Mouse (Mus musculus) forebrain, embryonic 12.5 days (tissue): ENCODE measurements around the gene Rab25. TPM values are rescaled to one million over a fixed set of nuclear protein-coding genes. Genes with fewer than 3 reads are reported as not detected.

Experiments used
- ATAC-seq: fragments of 200-750 bp; cut with Nextera tagmentation; 2 replicates; pipeline ENCODE4 v1.8.0; 2017; ENCODE audit warnings: moderate TSS enrichment; ENCODE audit not compliant: low FRiP score
- H3K27ac ChIP-seq: fragments of 300-500 bp; sonication (generic); 2 replicates; pipeline ENCODE4 v1.5.1; 2016; ENCODE audit warnings: mild to moderate bottlenecking
- H3K27me3 ChIP-seq: fragments of 300-500 bp; sonication (generic); 2 replicates; pipeline ENCODE4 v1.6.1; 2016; ENCODE audit warnings: mild to moderate bottlenecking
- H3K36me3 ChIP-seq: fragments of 300-500 bp; sonication (generic); replicated peaks from 2 replicates; pipeline ENCODE4 v1.6.1; 2016; ENCODE audit warnings: mild to moderate bottlenecking
- H3K4me1 ChIP-seq: fragments of 300-500 bp; sonication (generic); 2 replicates; pipeline ENCODE4 v1.6.1; 2016
- H3K4me2 ChIP-seq: fragments of 300-500 bp; sonication (generic); 2 replicates; pipeline ENCODE4 v1.6.1; 2016; ENCODE audit warnings: mild to moderate bottlenecking, moderate library complexity
- H3K4me3 ChIP-seq: fragments of 300-500 bp; sonication (generic); replicated peaks from 2 replicates; pipeline ENCODE4 v1.5.1; 2016; ENCODE audit warnings: mild to moderate bottlenecking
- H3K9ac ChIP-seq: fragments of 300-500 bp; sonication (generic); 2 replicates; pipeline ENCODE4 v1.6.1; 2016; ENCODE audit warnings: mild to moderate bottlenecking
- H3K9me3 ChIP-seq: fragments of 300-500 bp; sonication (generic); 2 replicates; pipeline ENCODE4 v1.6.1; 2016
- WGBS: fragments of 180-500 bp; shearing (Covaris S2); methylation state at CpG from one replicate; pipeline ENCODE4 v1.1.7; 2016; 5-methylcytosine and 5-hydroxymethylcytosine counted together
- polyA plus RNA-seq: library from polyadenylated mRNA; unstranded; fragments of >200 nt; fragmentation: Nextera tagmentation; extraction: Ambion mirVana; gene quantifications from 2 replicates; pipeline ENCODE4 v1.2.1, GENCODE M21; 2016

Gene Rab25
- polyA plus RNA-seq, 1 experiment from 2014 or later: 0.82 TPM

DNA sequence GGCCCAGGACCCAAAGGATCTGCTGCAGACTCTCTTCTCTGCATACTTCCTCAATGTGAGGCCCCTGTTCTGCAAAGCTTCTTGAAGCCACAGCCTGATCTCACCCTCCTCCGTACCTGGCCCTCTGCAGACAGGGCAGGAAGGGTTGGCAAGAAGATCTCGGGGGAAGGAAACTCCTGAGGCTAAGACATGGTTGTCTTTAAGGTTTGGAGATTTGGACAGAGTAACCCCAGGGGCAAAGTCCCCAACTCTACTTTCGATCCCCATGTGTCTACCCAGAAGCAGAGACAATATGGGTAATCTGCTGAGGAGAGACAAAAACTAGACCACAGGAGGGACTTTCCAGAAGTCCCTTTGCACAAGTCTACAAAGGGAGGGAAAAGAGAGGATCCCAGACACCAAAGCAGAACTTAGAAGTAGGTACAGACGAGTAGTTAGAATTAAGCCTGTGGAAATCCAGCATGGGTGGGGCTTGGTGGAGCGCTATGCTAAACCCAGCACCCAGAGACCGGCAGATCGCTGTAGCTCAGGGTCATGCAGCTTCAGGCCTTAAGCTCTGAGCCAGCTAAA is 34.5 kb downstream of the Rab25 start:
- no peaks in the 10 kb centered on the region for H3K9me3 ChIP-seq
- no peak overlapping the region for H3K27ac ChIP-seq
- H3K4me1 ChIP-seq: peaks cover 45% of the 10 kb centered on the region
- H3K4me3 ChIP-seq: no peak overlapping the region
- H3K9ac ChIP-seq: no peak overlapping the region
- 82% methylated on average over 7 of the region's 7 CpGs for WGBS
- no peak overlapping the region for H3K4me2 ChIP-seq
- ATAC-seq: no peak
- H3K36me3 ChIP-seq: no peaks in the 10 kb centered on the region
- peaks cover 6% of the 10 kb centered on the region; the same call in 1 of the 2 replicates for H3K27me3 ChIP-seq

DNA sequence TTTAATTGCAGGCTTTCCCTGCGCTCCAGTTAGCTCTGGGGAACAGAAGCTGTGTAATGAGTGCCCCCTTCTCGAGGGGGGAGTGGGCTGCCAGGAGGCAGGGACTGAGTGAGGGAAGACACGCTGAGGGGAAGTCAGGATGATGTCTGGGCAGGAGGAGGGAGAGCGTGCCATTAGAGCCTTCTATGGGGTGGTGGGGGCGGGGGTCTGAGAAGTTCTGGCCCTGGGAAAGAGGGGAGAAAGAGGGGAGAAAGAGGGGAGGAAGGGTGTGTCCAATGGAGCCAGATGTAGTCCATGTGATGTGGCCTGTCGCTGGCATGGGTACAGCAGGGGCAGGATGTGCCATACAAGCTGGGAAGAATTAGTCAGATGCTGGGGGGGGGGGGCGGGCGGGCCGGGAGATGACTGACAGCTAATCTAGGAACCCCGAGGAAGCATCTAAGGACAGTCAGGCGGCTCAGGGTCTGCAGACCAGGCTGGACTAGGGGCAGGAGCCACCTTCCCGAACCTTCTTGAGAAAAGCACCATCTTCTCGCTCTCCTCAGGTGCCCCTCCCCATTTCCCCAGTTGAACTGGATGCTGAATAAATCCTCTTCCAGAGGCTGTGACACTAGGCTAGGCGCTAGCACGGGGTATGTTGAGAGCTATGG is 35.1 kb downstream of the Rab25 start:
- H3K27me3 ChIP-seq: peaks cover 9% of the 10 kb centered on the region; the same call in 1 of the 2 replicates
- H3K9me3 ChIP-seq: no peaks in the 10 kb centered on the region
- H3K4me2 ChIP-seq: no peak overlapping the region
- no peak overlapping the region for H3K9ac ChIP-seq
- no peaks in the 10 kb centered on the region for H3K36me3 ChIP-seq
- no peak overlapping the region for H3K4me3 ChIP-seq
- 0 out of 2 replicates have a peak overlapping the region, but pooled peaks have one; percentile 38 for H3K27ac ChIP-seq
- WGBS: 46% methylated on average over 12 of the region's 15 CpGs
- H3K4me1 ChIP-seq: peaks cover 45% of the 10 kb centered on the region
- ATAC-seq: no peak

DNA sequence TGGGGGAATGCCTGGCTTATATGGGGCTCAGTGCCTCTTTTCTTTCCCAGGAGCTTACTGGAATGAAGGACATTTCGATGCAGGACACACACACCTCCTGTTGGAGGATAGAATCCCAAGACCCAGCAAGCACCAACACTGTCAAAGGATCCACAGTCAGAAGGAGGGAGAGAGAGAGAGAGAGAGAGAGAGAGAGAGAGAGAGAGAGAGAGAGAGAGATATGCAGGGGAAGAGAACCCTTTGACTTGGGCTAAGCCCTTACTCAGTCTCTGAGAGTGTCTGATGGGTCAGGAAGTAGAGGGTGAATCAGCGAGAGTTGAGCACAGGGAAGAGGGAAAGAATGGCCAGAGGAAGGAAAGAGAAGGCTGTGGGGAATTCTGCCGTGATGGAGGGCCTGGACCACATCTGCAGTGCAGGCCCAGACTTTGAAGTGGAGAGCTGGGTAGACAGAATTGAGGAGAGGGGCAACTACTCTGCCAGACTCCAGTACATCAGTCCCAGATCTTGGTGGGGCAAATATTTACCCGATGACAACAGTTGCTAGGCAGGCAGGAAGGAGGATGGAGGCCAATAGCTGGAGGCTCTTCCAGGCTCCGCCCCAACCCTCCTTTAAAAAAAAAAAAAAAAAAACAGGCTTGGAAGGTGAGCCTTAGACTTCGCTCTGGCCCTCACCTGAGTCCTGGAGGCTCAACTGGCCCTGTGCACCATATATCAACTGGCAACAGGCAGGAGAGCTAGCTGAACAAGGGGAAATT is 35.8 kb downstream of the Rab25 start:
- Histone ChIP-seq H3K27ac (0 out of 2 replicates have a peak overlapping the region, but pooled peaks have one; percentile 38), H3K9ac (no peak overlapping the region), H3K4me3 (no peak overlapping the region), H3K36me3 (no peaks in the 10 kb centered on the region), H3K27me3 (peaks cover 9% of the 10 kb centered on the region; the same call in 1 of the 2 replicates), H3K4me1 (peaks cover 45% of the 10 kb centered on the region), H3K9me3 (no peaks in the 10 kb centered on the region), H3K4me2 (no peak overlapping the region)
- no peak for ATAC-seq
- WGBS: 42% methylated on average over 6 of the region's 6 CpGs

DNA sequence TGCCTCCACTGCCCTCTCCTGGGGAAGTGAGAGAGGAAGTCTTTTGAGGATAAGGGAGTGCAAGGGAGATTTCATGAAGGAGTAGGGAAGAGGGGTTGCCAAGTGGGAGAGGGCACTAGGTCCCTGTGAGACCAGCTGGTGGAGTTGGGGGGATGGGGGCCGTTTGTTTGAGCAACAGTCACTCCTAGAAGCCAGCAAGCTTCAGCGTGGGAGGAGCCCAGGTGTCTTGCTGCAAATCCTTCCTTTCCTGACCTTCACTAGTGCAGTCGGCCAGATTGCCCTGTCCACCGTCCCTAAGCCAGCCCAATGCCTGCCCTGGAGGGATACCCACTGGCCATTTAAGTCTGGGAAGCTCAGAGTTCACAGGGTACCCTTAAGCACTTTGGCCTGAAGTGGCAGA is 36.5 kb downstream of the Rab25 start:
- ATAC-seq: no peak
- H3K4me1 ChIP-seq: peaks cover 45% of the 10 kb centered on the region
- H3K4me3 ChIP-seq: no peak overlapping the region
- WGBS: 73% methylated on average over 4 of the region's 4 CpGs
- no peaks in the 10 kb centered on the region for H3K9me3 ChIP-seq
- no peak overlapping the region for H3K9ac ChIP-seq
- H3K4me2 ChIP-seq: no peak overlapping the region
- H3K36me3 ChIP-seq: no peaks in the 10 kb centered on the region
- no peak overlapping the region for H3K27ac ChIP-seq
- peaks cover 8% of the 10 kb centered on the region; the same call in 1 of the 2 replicates for H3K27me3 ChIP-seq

DNA sequence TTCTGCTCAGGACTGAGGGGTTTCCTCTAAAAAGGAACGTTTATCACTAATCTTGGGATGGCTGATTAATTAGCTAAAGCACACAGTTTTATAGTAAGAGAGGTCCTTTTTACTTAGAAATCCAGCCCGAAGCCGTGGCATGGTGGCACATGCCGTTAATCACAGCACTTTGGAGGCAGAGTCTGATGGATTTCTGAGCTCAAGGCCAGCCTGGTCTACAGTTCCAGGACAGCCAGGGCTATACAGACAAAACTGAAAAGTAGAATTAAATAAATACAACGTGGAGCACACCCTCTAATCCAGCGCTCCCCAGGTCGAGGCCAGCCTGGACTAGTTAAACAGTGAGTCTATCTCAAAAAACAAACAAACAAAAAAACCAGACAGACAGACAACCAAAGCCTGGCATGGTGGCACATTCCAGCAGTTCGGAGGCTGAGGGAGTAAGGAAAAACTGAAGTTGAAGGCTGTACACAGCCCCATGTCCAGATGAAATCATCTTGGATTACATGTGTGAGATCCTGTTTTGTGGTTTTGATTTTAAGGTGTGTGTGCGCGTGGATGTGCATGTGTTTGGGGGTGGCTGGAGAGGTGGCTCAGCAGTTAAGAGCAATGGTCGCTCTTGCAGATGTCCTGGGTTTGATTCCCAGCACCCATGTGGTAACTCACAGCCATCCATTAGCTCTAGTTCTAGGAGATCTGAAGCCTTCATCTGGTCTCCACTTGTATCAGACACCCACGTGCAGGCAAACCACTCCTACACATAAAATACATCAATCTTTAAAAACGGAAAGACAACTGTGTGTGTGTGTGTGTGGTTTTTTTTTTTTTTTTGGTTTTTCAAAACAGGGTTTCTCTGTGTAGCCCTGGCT is 37.4 kb downstream of the Rab25 start:
- Histone ChIP-seq H3K4me1 (peaks cover 45% of the 10 kb centered on the region), H3K9me3 (no peaks in the 10 kb centered on the region), H3K27me3 (peaks cover 6% of the 10 kb centered on the region; the same call in 1 of the 2 replicates), H3K36me3 (no peaks in the 10 kb centered on the region), H3K9ac (peak overlapping the region; percentile 54), H3K4me3 (peak overlapping the region; percentile 37), H3K4me2 (peak overlapping the region; percentile 58), H3K27ac (peak overlapping the region; percentile 93)
- no peak; the same call in 1 of the 2 replicates for ATAC-seq
- 51% methylated on average over 13 of the region's 13 CpGs for WGBS

DNA sequence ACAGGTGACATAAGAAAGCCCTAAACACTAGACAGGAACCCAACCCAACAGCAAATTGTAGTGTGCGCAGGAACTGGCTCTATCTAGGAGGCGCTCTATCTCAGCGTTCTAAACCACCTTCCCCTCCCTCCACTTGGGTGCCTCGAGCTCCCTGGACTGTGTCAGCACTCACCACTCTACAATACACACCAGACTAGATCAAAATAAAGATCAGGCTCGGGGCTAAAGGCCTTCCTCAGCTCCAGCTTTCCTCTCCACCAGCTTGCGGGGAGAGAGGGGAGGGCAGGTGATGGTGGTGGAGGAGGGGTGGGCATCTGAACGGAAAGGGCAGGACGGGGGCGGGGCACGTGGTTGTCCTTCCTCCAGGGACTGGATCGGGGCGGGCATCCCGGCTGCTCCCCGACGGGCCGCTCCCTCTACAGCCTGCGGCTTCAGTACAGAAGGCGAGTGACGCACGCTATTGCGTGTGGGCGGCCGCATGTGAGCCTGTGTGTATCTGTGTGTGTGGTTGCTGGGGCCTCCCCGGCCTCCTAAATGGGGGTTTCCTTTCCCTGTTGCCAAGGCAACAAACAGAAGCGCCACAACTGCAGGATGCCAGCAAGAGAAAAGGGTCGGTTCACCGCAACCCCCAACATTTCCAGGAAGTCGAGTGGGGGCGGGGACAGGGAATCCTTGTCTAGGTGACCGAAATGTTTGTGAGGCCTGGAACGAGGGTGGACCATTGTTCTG is 38.2 kb downstream of the Rab25 start, which contains the start of gene Lmna:
Gene Lmna, minus strand, starts transcription at position 265 of the 729 bp plus-strand sequence.
- H3K27me3 ChIP-seq: peaks cover 8% of the 10 kb centered on the region; the same call in 1 of the 2 replicates
- peak within 1 kb of the TSS; percentile 58 for H3K4me2 ChIP-seq
- H3K27ac ChIP-seq: peak within 1 kb of the TSS; percentile 93
- no peaks in the 10 kb centered on the region for H3K36me3 ChIP-seq
- H3K4me1 ChIP-seq: peaks cover 45% of the 10 kb centered on the region
- ATAC-seq: peak; percentile 97
- H3K9ac ChIP-seq: peak within 1 kb of the TSS; percentile 54
- H3K9me3 ChIP-seq: no peaks in the 10 kb centered on the region
- H3K4me3 ChIP-seq: peak within 1 kb of the TSS; percentile 37
- under 1% methylated on average over 31 of the region's 31 CpGs for WGBS

DNA sequence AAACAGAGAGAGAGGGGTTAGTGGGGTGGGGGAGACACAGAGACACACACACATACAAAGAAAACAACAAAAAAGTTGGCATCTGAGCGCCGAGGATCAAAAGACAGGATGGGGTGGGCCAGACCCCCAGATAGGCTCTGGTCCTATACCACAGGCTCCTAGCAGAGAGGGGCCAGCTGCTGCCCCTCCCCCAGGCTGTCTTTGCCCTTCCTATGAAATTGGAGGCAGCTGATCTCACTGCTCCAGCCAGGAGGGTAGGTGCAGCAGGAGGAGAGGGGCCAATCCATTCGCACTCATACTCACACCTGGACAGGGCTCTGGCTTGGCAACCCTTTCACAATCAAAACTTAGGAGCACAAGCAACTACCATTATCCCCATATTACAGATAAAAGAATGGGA is 38.9 kb downstream of the Rab25 start:
- H3K27ac ChIP-seq: peak overlapping the region; percentile 93
- peak overlapping the region; percentile 58 for H3K4me2 ChIP-seq
- ATAC-seq: no peak
- no peaks in the 10 kb centered on the region for H3K36me3 ChIP-seq
- peaks cover 45% of the 10 kb centered on the region for H3K4me1 ChIP-seq
- H3K4me3 ChIP-seq: peak overlapping the region; percentile 37
- WGBS: 63% methylated on average over 3 of the region's 3 CpGs
- H3K9ac ChIP-seq: peak overlapping the region; percentile 54; the same call in 1 of the 2 replicates
- peaks cover 11% of the 10 kb centered on the region; the same call in 1 of the 2 replicates for H3K27me3 ChIP-seq
- H3K9me3 ChIP-seq: no peaks in the 10 kb centered on the region

DNA sequence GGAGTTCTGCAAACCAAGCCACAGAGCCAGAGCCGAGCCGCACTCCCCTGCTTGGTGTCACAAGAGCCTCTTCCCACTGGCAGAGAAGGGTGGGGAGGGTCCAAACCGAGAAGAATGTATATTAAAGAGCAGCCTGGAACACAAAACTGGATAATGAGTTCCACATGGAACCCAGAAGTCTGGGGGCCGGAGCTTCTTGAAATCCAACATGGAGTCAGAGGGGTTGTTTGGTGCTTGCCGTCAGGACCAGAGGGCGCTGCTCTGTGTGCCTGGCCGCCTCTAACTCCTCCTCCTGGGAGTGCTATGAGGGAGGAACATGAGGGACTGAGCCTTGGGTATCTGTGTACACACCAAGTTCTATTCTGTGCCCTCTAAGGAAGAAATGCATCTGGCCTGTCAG is 42.3 kb downstream of the Rab25 start:
- no peak for ATAC-seq
- no peak overlapping the region for H3K4me2 ChIP-seq
- no peak overlapping the region for H3K27ac ChIP-seq
- H3K4me1 ChIP-seq: peaks cover 40% of the 10 kb centered on the region
- no peak overlapping the region for H3K4me3 ChIP-seq
- H3K36me3 ChIP-seq: no peaks in the 10 kb centered on the region
- WGBS: 49% methylated on average over 7 of the region's 7 CpGs
- H3K27me3 ChIP-seq: peaks cover 46% of the 10 kb centered on the region
- H3K9me3 ChIP-seq: no peaks in the 10 kb centered on the region
- H3K9ac ChIP-seq: no peak overlapping the region

DNA sequence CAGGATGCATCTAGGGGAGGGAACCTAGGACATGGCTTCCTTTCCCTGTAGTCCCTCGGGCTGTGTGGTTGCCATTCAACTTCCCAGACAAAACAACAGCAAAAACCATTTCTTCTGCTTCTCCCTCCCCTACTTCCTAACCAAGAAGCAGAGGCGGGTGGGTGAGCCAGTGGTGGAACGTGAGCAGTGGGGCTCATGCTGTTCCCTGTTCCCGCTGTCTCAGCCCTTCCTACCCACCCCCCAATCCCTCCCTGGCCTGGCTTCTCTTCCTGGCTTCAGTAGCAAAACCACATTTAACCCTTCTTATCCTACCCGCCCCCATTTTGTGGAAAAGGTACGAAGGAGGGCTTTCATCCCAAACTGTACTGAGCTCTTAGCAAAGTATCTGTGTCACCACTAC is 43.0 kb downstream of the Rab25 start:
- H3K9me3 ChIP-seq: no peaks in the 10 kb centered on the region
- no peak overlapping the region for H3K4me2 ChIP-seq
- no peaks in the 10 kb centered on the region for H3K36me3 ChIP-seq
- H3K9ac ChIP-seq: no peak overlapping the region
- 67% methylated on average over 6 of the region's 6 CpGs for WGBS
- H3K27ac ChIP-seq: no peak overlapping the region
- H3K4me3 ChIP-seq: no peak overlapping the region
- no peak for ATAC-seq
- peaks cover 33% of the 10 kb centered on the region for H3K4me1 ChIP-seq
- H3K27me3 ChIP-seq: peaks cover 48% of the 10 kb centered on the region

DNA sequence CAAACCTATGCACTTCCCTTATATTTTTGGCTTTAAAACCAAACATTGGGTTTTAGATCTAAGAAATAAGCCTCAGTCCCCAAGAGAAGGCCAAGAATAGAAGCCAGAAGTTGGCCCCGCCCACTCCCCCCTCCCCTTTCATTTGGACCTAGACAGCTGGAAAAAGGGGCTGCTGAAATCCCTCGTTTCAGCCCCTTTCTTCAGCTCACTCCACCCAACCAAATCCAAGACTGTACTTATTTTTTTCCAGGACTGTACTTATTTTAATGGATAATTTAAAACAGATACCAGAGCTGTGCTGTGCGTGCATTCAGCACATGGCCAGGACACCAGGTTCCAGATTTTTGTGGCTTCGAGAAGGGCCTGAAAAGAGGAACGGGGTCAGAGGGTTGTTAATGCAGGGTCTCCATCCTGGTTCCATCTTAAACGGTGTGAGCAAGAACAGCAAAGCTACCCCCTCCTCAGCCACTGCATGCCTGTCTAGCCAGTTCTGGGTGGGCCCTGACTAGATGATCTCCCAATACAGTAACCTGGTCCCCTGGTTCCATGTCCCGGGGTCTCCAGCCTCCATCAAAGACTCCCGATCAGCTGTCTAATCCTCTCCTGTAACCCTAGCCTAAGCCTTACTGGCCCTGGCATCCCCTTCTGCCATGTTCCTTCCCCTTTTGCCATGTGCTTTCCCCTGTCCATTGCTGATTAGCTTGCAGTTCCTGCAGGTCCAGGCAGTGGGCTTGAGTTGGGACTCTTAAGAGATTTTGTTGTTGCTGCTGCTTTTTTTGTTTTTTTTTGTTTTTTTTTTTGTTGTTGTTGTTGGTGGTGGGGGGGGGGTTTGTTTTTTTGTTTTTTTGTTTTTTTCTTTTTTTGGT is 44.0 kb downstream of the Rab25 start:
- H3K4me2 ChIP-seq: no peak overlapping the region
- H3K27ac ChIP-seq: no peak overlapping the region
- ATAC-seq: no peak
- peaks cover 48% of the 10 kb centered on the region for H3K27me3 ChIP-seq
- H3K9ac ChIP-seq: no peak overlapping the region
- peaks cover 23% of the 10 kb centered on the region for H3K4me1 ChIP-seq
- no peaks in the 10 kb centered on the region for H3K9me3 ChIP-seq
- no peak overlapping the region for H3K4me3 ChIP-seq
- no peaks in the 10 kb centered on the region for H3K36me3 ChIP-seq
- 40% methylated on average over 8 of the region's 8 CpGs for WGBS
